Mouse (Mus musculus): ENCODE measurements at regions not wholly inside any gene's neighbourhood (a gene's known extent, or its start where the extent isn't known, plus 50 kb on each side); places are given as distances from the start of the nearest gene placed in this dataset.
A peak's percentile ranks its signal among the peaks of the same experiment; 100 is the strongest.

DNA sequence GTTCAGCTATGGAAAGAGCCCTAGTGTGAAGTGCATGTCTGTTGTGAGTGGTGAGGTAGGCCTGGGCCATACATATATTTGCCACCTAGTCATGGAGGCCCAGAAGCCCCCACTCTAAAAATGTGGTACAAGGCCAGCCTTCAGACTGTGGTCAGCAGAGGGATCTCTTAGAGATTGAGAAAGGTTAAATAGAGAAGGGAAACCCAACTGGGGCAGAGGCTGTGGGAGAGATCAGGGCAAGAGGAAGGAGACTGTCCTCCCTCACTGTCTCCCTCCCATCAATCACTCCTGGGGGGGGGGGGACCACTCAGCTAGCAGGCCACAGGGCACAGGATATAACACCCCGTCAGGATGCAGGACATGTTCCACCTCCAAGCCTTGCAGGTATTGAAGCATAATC lies 86.1 kb downstream of the Zfp36l2 start:
- H3K27ac ChIP-seq: no peak overlapping the region

DNA sequence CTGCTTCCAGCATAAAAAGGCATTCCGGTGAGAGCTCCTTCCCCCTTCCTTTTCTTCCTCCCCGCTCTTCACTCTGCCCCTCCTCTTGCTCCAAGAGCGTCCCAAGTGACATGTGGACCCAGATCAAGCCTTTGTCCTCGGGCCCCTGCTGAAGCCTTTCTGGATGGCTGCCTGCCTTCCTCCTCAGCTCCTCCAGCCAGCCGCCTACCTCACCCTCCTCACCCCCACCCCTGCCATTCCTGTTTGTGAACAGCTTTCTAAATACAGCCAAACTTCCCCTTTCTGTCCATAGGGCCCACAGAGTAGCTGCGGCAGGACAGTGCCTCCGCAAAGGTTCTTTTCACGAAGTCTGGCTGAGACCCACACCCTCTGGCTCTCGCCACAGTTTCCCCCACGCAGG lies 87.2 kb downstream of the Zfp36l2 start:
- peaks cover 48% of the 10 kb centered on the region for H3K4me1 ChIP-seq
- no peaks in the 10 kb centered on the region for H3K9me3 ChIP-seq
- H3K27ac ChIP-seq: peak overlapping the region; percentile 21; the same call in 1 of the 2 replicates
- no peak overlapping the region for H3K4me3 ChIP-seq
- H3K27me3 ChIP-seq: no peaks in the 10 kb centered on the region
- no peak overlapping the region for H3K9ac ChIP-seq
- no peak for ATAC-seq (ENCODE audit: borderline replicate concordance, extremely low read depth, low FRiP score, low TSS enrichment)
- no peaks in the 10 kb centered on the region for H3K36me3 ChIP-seq
- 32% methylated on average over 10 of the region's 10 CpGs for WGBS
- H3K4me2 ChIP-seq: no peak overlapping the region

More for the DNA sequence above, 86.1 kb downstream of the Zfp36l2 start:
- Histone ChIP-seq H3K4me1 (peaks cover 43% of the 10 kb centered on the region), H3K9ac (no peak overlapping the region), H3K27me3 (no peaks in the 10 kb centered on the region), H3K9me3 (no peaks in the 10 kb centered on the region), H3K4me2 (no peak overlapping the region), H3K36me3 (no peaks in the 10 kb centered on the region), H3K4me3 (no peak overlapping the region)
- 59% methylated on average over 1 of the region's 1 CpGs for WGBS
- ATAC-seq (ENCODE audit: borderline replicate concordance, extremely low read depth, low FRiP score, low TSS enrichment): no peak

DNA sequence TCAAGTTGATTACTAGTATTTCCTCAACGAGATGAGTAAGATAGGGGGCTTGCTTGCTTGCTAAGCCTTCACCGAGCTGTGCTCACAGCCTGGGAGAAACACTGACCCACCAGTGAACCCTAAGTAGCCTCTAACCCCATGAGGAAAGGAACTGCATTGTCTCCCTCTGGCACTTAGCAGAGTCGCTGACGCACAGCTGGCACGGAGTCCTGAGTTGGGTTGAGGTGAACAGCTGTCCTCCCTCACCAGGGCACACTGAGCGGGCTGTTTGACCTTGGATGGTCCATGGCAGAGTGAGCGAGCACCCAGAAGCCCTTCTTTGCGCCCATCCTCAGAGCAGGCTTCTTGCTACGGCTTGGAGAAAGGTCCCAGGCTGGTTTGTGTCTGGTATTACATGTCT lies 88.0 kb downstream of the Zfp36l2 start:
- no peak overlapping the region for H3K27ac ChIP-seq
- peaks cover 45% of the 10 kb centered on the region for H3K4me1 ChIP-seq
- no peak overlapping the region for H3K4me3 ChIP-seq
- H3K4me2 ChIP-seq: no peak overlapping the region
- H3K9ac ChIP-seq: no peak overlapping the region
- ATAC-seq (ENCODE audit: borderline replicate concordance, extremely low read depth, low FRiP score, low TSS enrichment): no peak
- H3K36me3 ChIP-seq: no peaks in the 10 kb centered on the region
- H3K27me3 ChIP-seq: no peaks in the 10 kb centered on the region
- WGBS: 70% methylated on average over 9 of the region's 9 CpGs
- H3K9me3 ChIP-seq: no peaks in the 10 kb centered on the region

DNA sequence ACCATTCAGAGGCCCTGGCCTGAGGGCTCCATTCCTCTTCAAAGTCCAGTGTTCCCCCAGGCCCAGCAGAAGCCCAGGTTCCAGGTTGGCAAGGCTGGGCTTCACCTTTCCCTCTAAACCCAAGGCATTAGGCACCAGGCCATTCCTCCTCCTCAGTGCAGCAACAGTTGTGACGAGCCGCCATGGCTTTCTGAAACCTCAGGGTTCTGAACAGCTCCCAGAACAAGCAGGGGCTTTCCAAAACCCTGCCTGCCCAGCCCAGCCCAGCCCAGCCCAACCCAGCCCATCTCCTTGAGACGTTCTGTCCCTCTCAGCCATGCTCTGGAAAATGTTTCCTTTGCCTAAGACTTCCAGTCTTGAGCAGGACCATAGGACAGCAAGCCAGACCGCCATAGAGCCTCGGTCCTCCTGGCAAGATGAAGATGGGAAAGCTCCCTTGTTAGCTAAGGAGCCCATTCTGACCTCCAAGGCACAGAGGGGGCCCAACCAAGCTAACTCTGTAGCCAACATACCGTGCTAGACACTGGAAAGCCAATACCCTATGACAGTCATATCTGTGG lies 89.8 kb downstream of the Zfp36l2 start:
- H3K9ac ChIP-seq: no peak overlapping the region
- no peaks in the 10 kb centered on the region for H3K36me3 ChIP-seq
- no peak overlapping the region for H3K4me2 ChIP-seq
- no peak overlapping the region for H3K27ac ChIP-seq
- H3K27me3 ChIP-seq: no peaks in the 10 kb centered on the region
- H3K9me3 ChIP-seq: no peaks in the 10 kb centered on the region
- H3K4me3 ChIP-seq: no peak overlapping the region
- peaks cover 31% of the 10 kb centered on the region for H3K4me1 ChIP-seq
- ATAC-seq (ENCODE audit: borderline replicate concordance, extremely low read depth, low FRiP score, low TSS enrichment): no peak
- 85% methylated on average over 6 of the region's 6 CpGs for whole genome bisulfite sequencing

DNA sequence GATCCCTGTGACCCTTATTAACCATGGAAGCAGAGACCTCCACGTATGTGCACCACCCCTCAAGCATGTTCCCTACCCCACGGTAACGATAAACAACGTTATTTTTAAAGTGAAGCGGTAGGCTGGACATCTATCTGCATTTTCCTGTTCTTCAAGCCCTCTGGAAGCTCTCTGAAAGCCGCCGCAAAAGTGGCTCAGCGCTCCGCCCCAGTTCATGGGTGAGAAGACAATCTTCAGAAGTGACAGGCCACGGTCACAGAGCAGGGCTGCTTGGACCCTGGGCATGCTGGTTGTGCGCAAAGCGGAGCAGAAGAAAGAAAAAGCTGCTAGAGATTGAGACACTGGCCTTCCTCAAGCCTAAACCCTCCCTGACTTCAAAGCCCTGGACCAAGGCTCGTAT lies 90.5 kb downstream of the Zfp36l2 start:
- peaks cover 31% of the 10 kb centered on the region for H3K4me1 ChIP-seq
- 67% methylated on average over 13 of the region's 13 CpGs for WGBS
- H3K4me3 ChIP-seq: no peak overlapping the region
- peak overlapping the region; percentile 73; the same call in 1 of the 2 replicates for H3K4me2 ChIP-seq
- no peak overlapping the region for H3K9ac ChIP-seq
- no peak for ATAC-seq (ENCODE audit: borderline replicate concordance, extremely low read depth, low FRiP score, low TSS enrichment)
- no peaks in the 10 kb centered on the region for H3K36me3 ChIP-seq
- no peak overlapping the region for H3K27ac ChIP-seq
- H3K9me3 ChIP-seq: no peaks in the 10 kb centered on the region
- no peaks in the 10 kb centered on the region for H3K27me3 ChIP-seq

DNA sequence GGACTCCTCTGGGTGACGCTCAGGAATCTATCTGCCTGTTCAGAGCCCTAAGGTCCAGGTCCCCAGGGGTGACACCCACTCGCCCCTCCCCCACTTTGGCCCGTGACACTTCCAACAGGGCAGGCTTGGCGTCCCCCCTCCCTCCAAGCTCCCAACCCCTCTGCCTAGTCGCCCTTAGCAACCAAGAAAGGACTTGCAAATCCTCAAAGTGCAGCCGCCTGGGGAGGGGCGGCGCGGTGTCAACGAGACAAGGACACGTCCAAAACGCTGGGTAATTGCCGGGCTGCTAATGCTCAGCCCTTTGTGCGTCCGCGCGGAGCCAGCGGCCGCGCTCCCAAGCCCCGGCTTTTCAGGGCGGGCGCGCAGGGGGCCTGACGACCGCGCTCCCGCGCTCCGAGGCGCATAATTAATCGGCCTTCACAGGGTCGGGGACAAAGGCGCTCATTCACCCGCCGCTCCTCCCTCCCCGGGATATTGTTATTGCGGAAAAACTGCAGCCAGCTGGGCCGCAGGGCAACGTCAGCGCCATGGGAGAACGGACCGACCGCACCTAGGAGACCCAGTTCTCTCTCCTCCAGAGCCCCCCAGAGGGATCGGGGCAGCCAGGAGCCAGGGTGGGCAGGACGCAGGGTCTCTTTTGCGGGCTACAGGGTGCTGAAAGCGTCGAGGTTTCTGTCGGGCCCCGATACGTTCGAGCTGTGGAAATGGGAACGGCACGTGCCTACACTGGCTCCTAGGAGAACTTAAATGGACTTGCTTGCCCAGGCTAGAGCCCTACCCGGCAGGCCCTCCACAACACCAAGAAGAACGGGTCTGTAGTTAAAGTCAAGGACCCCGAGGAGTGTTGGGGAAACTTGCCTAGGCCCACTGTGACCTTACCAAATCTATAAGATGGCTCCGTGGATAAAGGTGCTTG lies 91.1 kb downstream of the Zfp36l2 start:
- Histone ChIP-seq H3K36me3 (no peaks in the 10 kb centered on the region), H3K4me1 (peaks cover 31% of the 10 kb centered on the region), H3K9me3 (no peaks in the 10 kb centered on the region), H3K27ac (peak overlapping the region; percentile 62), H3K4me3 (peak overlapping the region; percentile 33), H3K9ac (peak overlapping the region; percentile 52), H3K4me2 (peak overlapping the region; percentile 73), H3K27me3 (no peaks in the 10 kb centered on the region)
- 5% methylated on average over 59 of the region's 59 CpGs for WGBS
- peak; percentile 65; the same call in 1 of the 2 replicates for ATAC-seq (ENCODE audit: borderline replicate concordance, extremely low read depth, low FRiP score, low TSS enrichment)

DNA sequence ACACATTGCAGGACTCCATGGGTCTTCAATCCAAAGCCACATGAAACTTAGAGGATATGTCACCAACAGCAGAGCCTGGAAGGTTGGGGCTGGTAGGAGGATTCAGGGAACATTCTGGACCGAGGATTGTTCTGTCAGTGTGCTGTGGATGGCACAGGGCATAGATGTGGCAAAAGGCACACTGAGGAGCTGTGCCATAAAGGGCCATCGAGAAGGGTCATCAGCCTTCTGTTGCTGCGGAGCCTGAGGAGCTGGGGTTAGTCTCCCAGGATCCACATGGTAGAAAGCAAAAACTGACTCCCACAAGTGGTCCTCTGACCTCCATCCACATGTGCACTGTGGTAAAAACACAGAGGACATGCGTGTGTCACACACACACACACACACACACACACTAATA lies 91.9 kb downstream of the Zfp36l2 start:
- Histone ChIP-seq H3K27ac (peak overlapping the region; percentile 62; the same call in 1 of the 2 replicates), H3K36me3 (no peaks in the 10 kb centered on the region), H3K9me3 (no peaks in the 10 kb centered on the region), H3K4me2 (no peak overlapping the region), H3K4me3 (no peak overlapping the region), H3K4me1 (peaks cover 31% of the 10 kb centered on the region), H3K27me3 (no peaks in the 10 kb centered on the region), H3K9ac (no peak overlapping the region)
- ATAC-seq (ENCODE audit: borderline replicate concordance, extremely low read depth, low FRiP score, low TSS enrichment): no peak
- WGBS: 49% methylated on average over 4 of the region's 4 CpGs

DNA sequence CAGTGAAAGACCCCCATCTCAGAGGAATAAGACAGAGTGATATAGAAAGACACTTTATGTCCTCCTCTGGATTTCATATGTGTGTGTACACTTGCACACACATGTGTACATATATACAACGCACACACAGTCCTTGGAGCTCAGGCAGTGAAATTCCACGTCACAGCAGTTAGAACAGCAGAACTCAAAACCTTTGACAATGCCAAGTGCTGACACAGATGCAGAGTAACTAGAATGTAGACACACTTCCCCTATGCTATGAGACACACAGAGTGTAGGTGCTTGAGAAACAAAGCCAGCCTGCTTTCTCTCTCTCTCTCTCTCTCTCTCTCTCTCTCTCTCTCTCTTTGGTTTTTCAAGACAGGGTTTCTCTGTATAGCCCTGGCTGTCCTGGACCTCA lies 92.7 kb downstream of the Zfp36l2 start:
- H3K9ac ChIP-seq: no peak overlapping the region
- no peaks in the 10 kb centered on the region for H3K36me3 ChIP-seq
- no peak for ATAC-seq (ENCODE audit: borderline replicate concordance, extremely low read depth, low FRiP score, low TSS enrichment)
- WGBS: 78% methylated on average over 2 of the region's 2 CpGs
- peak overlapping the region; percentile 5; the same call in 1 of the 2 replicates for H3K27ac ChIP-seq
- H3K4me3 ChIP-seq: no peak overlapping the region
- H3K9me3 ChIP-seq: no peaks in the 10 kb centered on the region
- no peak overlapping the region for H3K4me2 ChIP-seq
- peaks cover 24% of the 10 kb centered on the region for H3K4me1 ChIP-seq
- no peaks in the 10 kb centered on the region for H3K27me3 ChIP-seq

DNA sequence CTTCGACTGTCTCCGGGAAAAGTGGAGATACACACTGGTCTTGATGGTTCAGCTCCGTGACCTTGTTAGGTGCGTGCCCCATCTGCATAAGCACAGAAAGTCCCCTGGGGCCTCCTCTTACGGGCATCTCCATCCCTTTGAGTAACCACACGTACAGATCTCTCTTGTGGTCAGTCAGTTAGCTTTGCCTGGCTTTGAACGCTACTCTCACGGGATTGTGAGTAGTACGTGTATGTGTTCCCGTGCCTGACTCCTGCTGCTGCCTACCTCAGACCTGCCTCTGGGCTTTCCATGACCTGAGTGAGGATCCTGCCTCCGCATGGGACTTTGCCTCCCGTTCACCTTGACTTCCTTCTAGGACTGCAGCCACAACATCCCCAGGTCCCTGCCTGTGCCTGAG lies 101.4 kb downstream of the Zfp36l2 start:
- Histone ChIP-seq H3K36me3 (no peaks in the 10 kb centered on the region), H3K27me3 (no peaks in the 10 kb centered on the region), H3K4me1 (peaks cover 25% of the 10 kb centered on the region), H3K9ac (no peak overlapping the region), H3K4me3 (no peak overlapping the region), H3K4me2 (no peak overlapping the region), H3K9me3 (no peaks in the 10 kb centered on the region), H3K27ac (0 out of 2 replicates have a peak overlapping the region, but pooled peaks have one; percentile 54)
- WGBS: 84% methylated on average over 12 of the region's 12 CpGs
- ATAC-seq (ENCODE audit: borderline replicate concordance, extremely low read depth, low FRiP score, low TSS enrichment): no peak

DNA sequence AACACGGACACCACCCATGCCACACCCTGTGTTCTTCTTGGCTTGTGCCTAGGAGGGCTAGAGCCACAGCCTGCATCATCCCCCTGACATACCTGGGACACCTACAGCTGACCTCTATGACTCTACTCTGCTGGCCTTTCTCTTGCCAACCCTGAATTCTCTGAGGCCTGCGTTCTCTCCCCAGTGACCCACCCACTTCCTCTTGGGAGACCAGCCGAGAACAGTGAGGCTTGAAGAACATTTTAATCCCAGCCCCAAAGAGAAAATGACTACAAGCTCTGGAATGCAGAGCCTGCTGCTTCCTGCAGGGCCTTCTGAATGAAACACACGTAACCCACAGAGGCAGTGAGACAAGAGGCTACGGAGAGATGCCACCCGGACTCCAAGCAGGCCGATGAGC lies 102.0 kb downstream of the Zfp36l2 start:
- 30% methylated on average over 7 of the region's 7 CpGs for WGBS
- peaks cover 25% of the 10 kb centered on the region for H3K4me1 ChIP-seq
- no peaks in the 10 kb centered on the region for H3K9me3 ChIP-seq
- H3K27me3 ChIP-seq: no peaks in the 10 kb centered on the region
- peak; percentile 19; the same call in 1 of the 2 replicates for ATAC-seq (ENCODE audit: borderline replicate concordance, extremely low read depth, low FRiP score, low TSS enrichment)
- no peak overlapping the region for H3K4me2 ChIP-seq
- H3K36me3 ChIP-seq: no peaks in the 10 kb centered on the region
- H3K9ac ChIP-seq: no peak overlapping the region
- no peak overlapping the region for H3K4me3 ChIP-seq
- peak overlapping the region; percentile 54 for H3K27ac ChIP-seq

DNA sequence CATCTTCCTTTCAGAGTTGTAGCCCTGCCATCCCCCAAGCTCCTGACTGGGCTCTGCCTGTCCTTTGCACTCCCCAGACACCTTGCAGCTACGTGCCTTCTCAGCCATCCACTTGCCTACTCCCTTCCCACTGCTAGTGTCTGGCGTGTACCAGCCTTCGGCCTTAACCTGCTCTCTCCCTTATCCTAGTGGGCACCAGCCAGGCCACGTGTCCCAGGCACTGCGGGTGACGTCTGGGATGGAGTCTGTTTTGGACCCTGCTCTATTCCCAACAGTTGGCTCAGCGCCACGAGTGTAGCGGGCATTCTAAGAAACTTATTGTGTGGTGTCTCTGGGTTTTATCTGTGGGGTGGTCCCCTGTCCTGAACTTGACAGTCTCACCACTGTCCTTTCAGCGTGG lies 102.5 kb downstream of the Zfp36l2 start:
- peak overlapping the region; percentile 54 for H3K27ac ChIP-seq
- no peak overlapping the region for H3K9ac ChIP-seq
- no peak overlapping the region for H3K4me2 ChIP-seq
- H3K4me3 ChIP-seq: no peak overlapping the region
- H3K4me1 ChIP-seq: peaks cover 25% of the 10 kb centered on the region
- H3K36me3 ChIP-seq: no peaks in the 10 kb centered on the region
- no peak for ATAC-seq (ENCODE audit: borderline replicate concordance, extremely low read depth, low FRiP score, low TSS enrichment)
- no peaks in the 10 kb centered on the region for H3K9me3 ChIP-seq
- H3K27me3 ChIP-seq: no peaks in the 10 kb centered on the region
- WGBS: 84% methylated on average over 10 of the region's 10 CpGs
